In the genomic region with DNA sequence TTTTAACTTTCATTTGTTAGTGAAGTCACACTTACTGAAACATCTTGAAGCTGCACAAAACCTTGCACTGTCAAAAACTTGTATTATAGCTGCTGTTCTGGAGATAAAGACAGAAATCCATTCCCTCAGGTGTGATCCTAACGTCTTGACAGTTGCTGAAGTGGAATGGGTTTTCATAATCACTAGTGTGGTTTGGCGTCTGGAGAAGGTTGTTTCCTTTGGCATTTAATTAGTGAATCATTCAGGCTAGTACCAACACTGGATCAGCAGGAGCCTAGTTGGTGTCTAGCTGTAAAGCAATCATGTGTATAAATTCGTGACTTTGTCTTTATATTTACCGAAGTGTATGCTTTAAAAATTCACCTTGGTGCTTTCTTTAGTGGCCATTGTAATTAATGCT, we compare ENCODE assay signal across 8 mouse cellular contexts. TPM values are rescaled to one million over a fixed set of nuclear protein-coding genes. Genes with fewer than 3 reads are reported as not detected.
A peak's percentile ranks its signal among the peaks of the same experiment; 100 is the strongest.
DNase-seq lines count a peak whose midpoint lies in the region; ATAC-seq lines count a peak whose summit lies in the region.

No protein-coding gene starts in this region.

- no peak overlapping the region for H3K27ac ChIP-seq in forebrain, embryonic 10.5 days
- H3K27ac ChIP-seq in forebrain, embryonic 16.5 days (ENCODE audit: low read length) = no peak overlapping the region
- 0 out of 2 replicates have a peak overlapping the region, but pooled peaks have one; percentile 12 for H3K27ac ChIP-seq in lung, embryonic 15.5 days
- H3K27ac ChIP-seq in hindbrain, embryonic 16.5 days (ENCODE audit: low read depth, low read length) = no peak overlapping the region
- H3K27ac ChIP-seq in neural tube, embryonic 15.5 days (replicated peaks) = no peak overlapping the region

- peak overlapping the region; percentile 84; the same call in 1 of the 2 replicates for H3K4me3 ChIP-seq in forebrain, embryonic 10.5 days
- no peak overlapping the region for H3K4me3 ChIP-seq in forebrain, embryonic 16.5 days (replicated peaks; ENCODE audit: low read length)
- no peak overlapping the region for H3K4me3 ChIP-seq in lung, embryonic 15.5 days
- H3K4me3 ChIP-seq in hindbrain, embryonic 16.5 days (ENCODE audit: low read length) = no peak overlapping the region
- H3K4me3 ChIP-seq in neural tube, embryonic 15.5 days (replicated peaks) = no peak overlapping the region

- no peak overlapping the region; the same call in 1 of the 2 replicates for H3K4me2 ChIP-seq in forebrain, embryonic 16.5 days (ENCODE audit: low read length)
- H3K4me2 ChIP-seq in lung, embryonic 15.5 days = peak overlapping the region; percentile 65; the same call in 1 of the 2 replicates
- H3K4me2 ChIP-seq in hindbrain, embryonic 16.5 days (ENCODE audit: low read length) = peak overlapping the region; percentile 84
- peak overlapping the region; percentile 68 for H3K4me2 ChIP-seq in neural tube, embryonic 15.5 days

- no peaks in the 10 kb centered on the region for H3K27me3 ChIP-seq in forebrain, embryonic 10.5 days (ENCODE audit: poor library complexity, severe bottlenecking)
- no peaks in the 10 kb centered on the region for H3K27me3 ChIP-seq in forebrain, embryonic 16.5 days (replicated peaks; ENCODE audit: control insufficient read depth, insufficient read depth, low read length)
- H3K27me3 ChIP-seq in lung, embryonic 15.5 days = no peaks in the 10 kb centered on the region
- H3K27me3 ChIP-seq in hindbrain, embryonic 16.5 days (replicated peaks; ENCODE audit: control insufficient read depth, insufficient read depth, low read length) = no peaks in the 10 kb centered on the region
- no peaks in the 10 kb centered on the region for H3K27me3 ChIP-seq in neural tube, embryonic 15.5 days (replicated peaks)

- DNase-seq in forebrain, embryonic 10.5 days (ENCODE audit: extremely low spot score, low spot score) = no peak
- DNase-seq in lung, adult 18-20 months = no peak
- no peak for DNase-seq in right cerebral cortex, postnatal 14 days
- DNase-seq in embryo, embryonic 10 days (ENCODE audit: low spot score) = no peak

- H3K9ac ChIP-seq in forebrain, embryonic 16.5 days (replicated peaks; ENCODE audit: low read depth, low read length) = no peak overlapping the region
- no peak overlapping the region for H3K9ac ChIP-seq in lung, embryonic 15.5 days
- no peak overlapping the region for H3K9ac ChIP-seq in hindbrain, embryonic 16.5 days (ENCODE audit: low read depth, low read length)
- H3K9ac ChIP-seq in neural tube, embryonic 15.5 days (replicated peaks) = no peak overlapping the region

- 65% methylated on average over 4 of the region's 4 CpGs for WGBS in forebrain, embryonic 10.5 days
- 34% methylated on average over 4 of the region's 4 CpGs for WGBS in forebrain, embryonic 16.5 days
- 38% methylated on average over 4 of the region's 4 CpGs for WGBS in lung, embryonic 15.5 days
- WGBS in hindbrain, embryonic 16.5 days = 41% methylated on average over 4 of the region's 4 CpGs
- 29% methylated on average over 4 of the region's 4 CpGs for WGBS in neural tube, embryonic 15.5 days

- H3K4me1 ChIP-seq in forebrain, embryonic 10.5 days = peaks cover 18% of the 10 kb centered on the region
- H3K4me1 ChIP-seq in forebrain, embryonic 16.5 days (replicated peaks; ENCODE audit: control insufficient read depth, insufficient read depth, low read length) = peaks cover 6% of the 10 kb centered on the region
- peaks cover 11% of the 10 kb centered on the region; the same call in 1 of the 2 replicates for H3K4me1 ChIP-seq in lung, embryonic 15.5 days
- H3K4me1 ChIP-seq in hindbrain, embryonic 16.5 days (ENCODE audit: control insufficient read depth, insufficient read depth, low read depth, low read length) = peaks cover 4% of the 10 kb centered on the region
- peaks cover 14% of the 10 kb centered on the region for H3K4me1 ChIP-seq in neural tube, embryonic 15.5 days

- H3K36me3 ChIP-seq in forebrain, embryonic 10.5 days (replicated peaks) = peaks cover 9% of the 10 kb centered on the region
- peaks cover 3% of the 10 kb centered on the region; the same call in 1 of the 2 replicates for H3K36me3 ChIP-seq in forebrain, embryonic 16.5 days (ENCODE audit: control insufficient read depth, insufficient read depth)
- H3K36me3 ChIP-seq in lung, embryonic 15.5 days = 0 out of 2 replicates have a peak, but pooled peaks cover 6% of the 10 kb centered on the region
- no peaks in the 10 kb centered on the region for H3K36me3 ChIP-seq in hindbrain, embryonic 16.5 days (ENCODE audit: control insufficient read depth, insufficient read depth, low read length)
- H3K36me3 ChIP-seq in neural tube, embryonic 15.5 days = no peaks in the 10 kb centered on the region; the same call in 1 of the 2 replicates

- no peaks in the 10 kb centered on the region for H3K9me3 ChIP-seq in forebrain, embryonic 10.5 days
- H3K9me3 ChIP-seq in forebrain, embryonic 16.5 days (ENCODE audit: control insufficient read depth, low read length) = no peaks in the 10 kb centered on the region
- H3K9me3 ChIP-seq in lung, embryonic 15.5 days = no peaks in the 10 kb centered on the region
- H3K9me3 ChIP-seq in hindbrain, embryonic 16.5 days (ENCODE audit: control insufficient read depth, low read length) = no peaks in the 10 kb centered on the region
- H3K9me3 ChIP-seq in neural tube, embryonic 15.5 days (replicated peaks) = no peaks in the 10 kb centered on the region

- no peak for ATAC-seq in forebrain, embryonic 16.5 days
- ATAC-seq in lung, embryonic 15.5 days (ENCODE audit: borderline replicate concordance, extremely low read depth, low FRiP score, low TSS enrichment) = no peak
- ATAC-seq in hindbrain, embryonic 16.5 days = no peak
- ATAC-seq in neural tube, embryonic 15.5 days (ENCODE audit: low FRiP score) = no peak

RNA-seq across cellular contexts. Expression of gene Babam2, which starts 1.4 kb away (rescaled TPM):
- polyA plus RNA-seq in forebrain, embryonic 10.5 days (2016; fragmentation: Nextera tagmentation; extraction: Ambion mirVana) = 51.7 and 53.4 TPM in 2 replicates
- 53.1 and 53.5 TPM in 2 replicates for polyA plus RNA-seq in forebrain, embryonic 16.5 days (2015; fragmentation: Nextera tagmentation; extraction: Ambion mirVana)
- 56.1 and 59.9 TPM in 2 replicates for polyA plus RNA-seq in lung, embryonic 15.5 days (2015; fragmentation: Nextera tagmentation; extraction: Ambion mirVana)
- 49.0 and 53.3 TPM in 2 replicates for polyA plus RNA-seq in hindbrain, embryonic 16.5 days (2015; fragmentation: Nextera tagmentation; extraction: Ambion mirVana)
- polyA plus RNA-seq in neural tube, embryonic 15.5 days (2015; fragmentation: Nextera tagmentation; extraction: Ambion mirVana) = 54.8 and 61.8 TPM in 2 replicates

RNA-seq across cellular contexts. Expression of gene Rbks, which starts 1.5 kb away (rescaled TPM):
- polyA plus RNA-seq in forebrain, embryonic 10.5 days (2016; fragmentation: Nextera tagmentation; extraction: Ambion mirVana) = 5.2 and 5.7 TPM in 2 replicates
- 2.3 and 2.7 TPM in 2 replicates for polyA plus RNA-seq in forebrain, embryonic 16.5 days (2015; fragmentation: Nextera tagmentation; extraction: Ambion mirVana)
- 3.0 and 3.7 TPM in 2 replicates for polyA plus RNA-seq in lung, embryonic 15.5 days (2015; fragmentation: Nextera tagmentation; extraction: Ambion mirVana)
- 2.0 and 2.8 TPM in 2 replicates for polyA plus RNA-seq in hindbrain, embryonic 16.5 days (2015; fragmentation: Nextera tagmentation; extraction: Ambion mirVana)
- 2.3 and 4.9 TPM in 2 replicates for polyA plus RNA-seq in neural tube, embryonic 15.5 days (2015; fragmentation: Nextera tagmentation; extraction: Ambion mirVana)
